Mouse (Mus musculus) spleen, postnatal 4 days (tissue): ENCODE measurements around the gene Coro7.
"Not testable (repeated sequence)": the region's sequence is repeated elsewhere in the genome, so short reads cannot be mapped to it uniquely, and the experiment has no call there.

Source experiments
- DNase-seq, 2 experiments: peaks; one replicate each; pipeline ENCODE4 v3.0.0; 2022; ENCODE audit warnings: low spot score in 2 of 2

Gene Coro7

DNA sequence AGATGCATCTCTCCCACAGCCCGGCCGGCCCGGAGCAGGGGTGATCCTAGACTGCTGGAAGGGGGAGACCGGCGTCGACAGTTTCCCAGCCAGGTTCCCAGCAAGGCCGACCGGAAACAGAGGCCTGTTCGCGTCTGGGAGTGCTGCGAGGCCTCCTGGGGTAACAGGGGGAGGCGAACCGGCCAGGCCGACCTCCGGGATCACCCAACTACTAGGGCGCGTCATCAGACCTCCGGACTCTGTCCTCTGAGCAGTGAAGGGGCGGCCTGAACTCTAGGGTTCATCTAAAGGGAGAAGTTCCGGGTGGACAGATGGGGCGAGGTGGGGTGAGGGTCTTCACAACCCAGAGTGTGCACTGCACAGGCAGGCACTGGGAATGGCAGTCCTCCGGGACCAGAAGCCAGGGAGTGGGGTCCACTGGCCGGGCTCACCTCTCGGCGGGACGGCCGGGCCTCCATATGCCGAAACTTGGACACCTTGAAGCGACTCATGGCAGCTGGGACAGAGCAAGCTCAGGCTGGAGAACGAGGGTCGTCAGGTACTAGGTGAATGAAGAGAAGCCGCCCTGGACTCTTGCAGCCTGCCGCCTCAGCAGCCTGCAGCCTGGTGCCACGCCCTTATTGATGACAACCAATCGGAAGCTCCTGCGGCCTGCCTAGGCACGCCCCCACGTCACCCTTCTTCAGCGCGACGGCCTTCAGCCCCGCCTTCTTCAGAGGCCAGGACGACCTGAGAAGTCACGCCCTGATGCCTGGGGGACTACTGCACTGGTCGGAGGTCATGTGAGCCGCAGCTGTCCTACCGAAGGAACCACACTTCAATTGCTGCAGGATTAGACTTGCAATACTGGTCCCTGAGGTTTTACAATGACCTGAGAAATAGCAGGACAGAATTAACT lies at the start of gene Coro7:
Gene Coro7, minus strand, starts transcription at position 657 of the 898 bp plus-strand sequence.
- DNase-seq: peak; percentile 94

DNA sequence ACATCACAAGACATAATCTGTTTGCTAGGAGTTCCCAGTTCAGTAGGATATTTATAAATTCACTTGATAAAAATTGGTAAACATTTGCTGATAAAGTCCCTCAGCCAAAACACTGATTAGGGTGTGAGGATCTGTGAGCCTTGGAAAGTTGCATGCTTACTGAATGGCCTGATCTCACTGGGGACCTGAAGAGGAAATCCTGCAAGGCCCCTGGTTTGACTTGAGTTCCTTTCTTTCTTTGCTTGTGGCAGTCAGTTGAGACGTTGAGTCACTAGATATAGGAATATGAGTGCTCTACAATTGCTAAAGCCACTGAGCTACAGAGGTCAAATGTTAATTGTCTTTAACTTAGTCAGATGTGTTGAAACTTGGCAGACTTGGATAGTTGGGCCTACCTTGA lies 48.4 kb upstream of the Coro7 start:
- no peak for DNase-seq

DNA sequence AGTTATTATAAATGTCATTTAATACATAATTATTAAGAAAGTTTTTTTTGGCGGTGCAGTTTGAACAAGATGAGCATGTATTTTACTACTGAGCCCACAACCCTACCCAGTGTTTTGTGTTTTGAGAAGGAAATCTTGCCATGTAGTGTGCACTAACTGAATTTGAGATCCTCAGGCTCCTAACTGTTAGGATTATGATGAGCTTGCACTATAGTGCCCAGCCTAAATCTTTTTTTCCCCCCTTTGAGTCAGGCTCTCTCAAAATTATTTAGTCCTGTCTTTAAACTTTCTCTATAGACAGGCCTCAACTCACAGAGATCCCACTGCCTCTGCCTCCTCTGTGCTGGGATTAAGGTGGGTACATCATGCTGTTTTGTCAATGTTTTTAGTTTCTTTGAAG lies 47.9 kb upstream of the Coro7 start:
- no peak for DNase-seq

DNA sequence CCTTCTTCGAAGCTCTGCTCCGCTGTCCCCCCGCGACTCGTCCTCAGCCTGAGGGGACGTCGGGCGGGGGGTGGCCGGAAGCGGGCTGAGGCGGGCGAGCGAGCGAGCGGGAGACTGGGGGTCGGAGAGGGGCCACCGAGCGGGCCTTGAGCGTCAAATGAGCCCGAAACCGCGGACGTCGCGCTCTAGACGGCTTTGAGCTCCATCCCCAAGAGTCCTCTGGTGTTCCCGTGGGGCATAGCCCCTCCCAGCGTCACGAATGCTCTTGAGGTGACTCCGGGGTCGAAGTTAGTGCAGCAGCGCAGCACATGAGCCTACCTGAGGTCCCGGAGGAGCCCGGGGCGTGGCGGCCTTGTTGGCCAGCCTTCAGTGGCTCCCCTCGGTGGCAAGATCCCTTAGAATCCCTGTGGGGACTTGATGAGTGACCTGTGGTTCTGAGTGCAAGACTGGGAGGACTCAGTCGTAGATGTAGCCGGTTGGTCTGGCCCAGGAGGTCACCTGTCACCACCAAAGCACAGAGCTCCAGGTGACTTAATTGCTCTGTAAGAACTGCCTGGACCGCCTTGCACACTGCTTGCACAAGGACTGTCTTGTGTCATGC lies 47.1 kb upstream of the Coro7 start:
- DNase-seq: peak in 1 of 2 experiments; percentile 47

DNA sequence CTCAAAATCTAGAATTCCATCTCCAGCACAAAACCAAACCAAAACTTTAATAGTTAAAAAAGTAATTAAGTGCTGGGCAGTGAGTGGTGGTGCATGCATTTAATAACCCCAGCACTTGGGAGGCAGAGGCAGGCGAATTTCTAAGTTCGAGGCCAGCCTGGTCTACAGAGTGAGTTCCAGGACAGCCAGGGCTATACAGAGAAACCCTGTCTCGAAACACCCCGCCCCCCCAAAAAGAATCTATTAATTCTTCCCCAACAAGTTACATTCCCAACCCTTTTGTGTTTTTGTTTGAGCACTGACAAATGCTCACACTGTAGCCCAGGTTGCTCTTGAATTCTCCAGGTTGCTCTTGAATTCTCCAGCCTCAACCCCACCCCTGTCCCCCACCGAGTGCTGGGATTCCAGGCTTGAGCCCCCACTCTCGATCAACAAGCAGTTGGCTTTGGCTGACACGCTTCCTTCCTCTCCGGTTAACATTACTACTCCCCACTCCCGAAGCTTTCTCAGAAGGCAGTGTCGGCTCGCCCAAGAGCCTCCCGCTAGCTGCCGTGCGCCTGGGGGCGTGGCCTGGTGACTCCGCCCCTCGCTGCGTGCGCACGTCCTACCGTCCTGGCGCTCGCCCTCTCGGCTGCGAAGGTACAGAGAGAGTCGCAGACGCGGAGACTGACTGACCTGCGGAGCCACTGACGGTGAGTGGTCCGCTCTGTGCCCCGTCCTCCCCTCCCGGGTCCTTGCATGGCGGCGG lies 46.4 kb upstream of the Coro7 start, which contains the start of gene Hmox2:
Gene Hmox2, plus strand, starts transcription at position 582 of the 748 bp plus-strand sequence.
- DNase-seq: peak; percentile 97 to 99

DNA sequence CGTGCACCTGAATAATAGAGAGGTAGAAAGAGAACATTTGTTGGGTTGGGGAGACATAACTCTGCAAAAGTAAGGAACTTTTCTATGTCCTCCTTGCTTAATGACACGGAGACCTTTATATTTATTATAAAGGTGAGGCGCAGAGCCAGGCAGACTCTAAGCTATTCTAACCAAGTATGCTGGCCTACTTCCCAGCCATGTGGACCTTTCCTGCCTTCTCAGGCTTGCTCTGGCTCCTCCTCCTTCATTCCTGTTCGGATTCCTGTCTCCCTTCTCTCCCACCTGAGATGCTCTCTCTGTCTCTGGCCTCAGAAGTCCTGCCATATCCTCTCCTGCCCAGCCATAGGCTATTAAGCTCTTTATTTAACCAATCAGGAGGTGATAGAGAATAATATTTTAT lies 45.7 kb upstream of the Coro7 start:
- no peak for DNase-seq

DNA sequence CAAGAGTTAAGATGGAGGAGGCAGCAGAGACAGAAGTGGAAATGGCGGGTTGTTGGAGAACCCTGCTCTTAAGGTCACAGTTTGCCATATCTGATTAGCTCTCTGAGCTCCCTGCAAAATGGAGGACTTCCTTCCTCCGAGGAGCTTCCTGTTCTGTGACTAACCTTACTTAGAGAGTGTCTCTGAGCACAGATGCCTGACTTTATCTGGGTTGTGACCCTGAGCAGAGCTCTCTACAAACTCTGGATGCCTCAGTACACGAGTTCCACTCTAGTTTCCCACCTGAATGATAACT lies 43.3 kb upstream of the Coro7 start:
- DNase-seq: no peak

DNA sequence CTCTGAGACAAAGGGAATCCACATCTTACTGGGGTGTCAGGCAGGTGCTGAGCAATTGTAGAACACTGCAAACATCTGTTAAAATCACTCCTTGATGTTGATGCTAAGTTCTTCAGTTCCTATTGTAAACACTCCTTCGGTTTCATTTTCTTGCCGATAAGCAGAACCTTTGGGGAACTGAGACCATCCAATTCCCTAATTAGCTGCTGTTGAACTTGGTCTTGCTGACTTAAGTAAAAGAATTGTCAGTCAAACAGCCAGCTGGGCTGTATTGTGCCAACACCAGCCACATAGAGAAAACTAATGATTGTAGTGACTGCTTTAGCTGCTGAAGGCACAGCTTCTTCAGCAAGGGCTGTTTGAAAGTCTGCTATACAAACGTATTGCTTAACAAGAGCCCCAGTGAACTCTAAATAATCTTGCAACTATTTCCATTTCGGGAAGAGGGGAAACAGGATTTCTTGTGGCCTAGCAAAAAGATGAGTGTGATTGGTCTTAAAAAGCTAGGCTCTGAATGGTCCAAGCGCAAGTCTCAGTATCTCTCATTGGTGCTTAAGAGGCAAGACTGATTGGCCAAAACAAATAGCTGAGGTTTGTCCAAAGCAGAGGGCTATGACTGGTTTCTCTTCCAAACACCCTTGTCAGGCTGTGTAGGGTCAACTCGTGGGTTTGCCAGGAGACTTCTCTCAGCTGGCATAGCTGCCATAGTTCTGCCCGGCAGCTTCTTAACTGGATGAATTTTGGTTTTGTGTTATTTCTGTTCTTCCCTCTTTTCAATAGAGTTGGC lies 42.7 kb upstream of the Coro7 start:
- DNase-seq: no peak

DNA sequence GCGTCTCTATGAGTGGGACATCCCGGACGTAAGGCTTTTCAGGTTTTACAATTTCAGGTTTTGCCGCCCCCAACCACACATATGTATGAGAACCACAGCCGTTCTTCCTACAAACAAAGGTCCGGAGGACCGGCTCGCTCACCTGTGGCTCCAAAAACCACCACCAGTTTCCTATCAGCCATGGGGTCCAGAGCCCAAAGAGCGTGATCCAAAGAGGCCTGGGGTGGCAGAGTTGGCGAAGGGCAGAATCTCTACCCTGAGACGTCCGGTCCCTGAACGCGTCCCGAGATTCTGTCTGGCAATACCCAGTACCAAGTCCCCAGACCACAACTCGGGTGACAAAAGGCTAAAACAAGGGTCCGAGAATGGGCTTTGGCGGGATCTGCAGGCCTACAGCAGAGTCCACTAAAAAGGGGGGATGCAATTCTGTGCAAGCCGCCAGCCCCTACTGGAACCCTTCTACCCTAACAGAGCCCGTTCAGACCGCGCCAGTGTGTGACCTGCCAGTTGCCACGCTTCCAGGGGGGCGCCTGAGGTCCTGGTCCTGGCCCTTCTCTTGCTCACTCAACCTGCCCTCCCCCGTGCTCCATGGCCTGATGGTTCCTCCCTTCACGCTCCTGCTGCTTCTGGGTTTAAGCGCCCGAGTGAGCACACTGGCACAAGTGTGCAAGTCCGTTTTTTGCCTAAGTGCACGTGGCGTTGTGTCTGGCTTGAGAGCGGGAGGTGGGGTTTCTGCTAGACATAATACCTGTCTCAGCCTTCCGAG lies 39.4 kb upstream of the Coro7 start, which contains the start of gene Nmral1:
Gene Nmral1, minus strand, starts transcription at position 604 of the 766 bp plus-strand sequence.
- DNase-seq: peak; percentile 73 to 87

DNA sequence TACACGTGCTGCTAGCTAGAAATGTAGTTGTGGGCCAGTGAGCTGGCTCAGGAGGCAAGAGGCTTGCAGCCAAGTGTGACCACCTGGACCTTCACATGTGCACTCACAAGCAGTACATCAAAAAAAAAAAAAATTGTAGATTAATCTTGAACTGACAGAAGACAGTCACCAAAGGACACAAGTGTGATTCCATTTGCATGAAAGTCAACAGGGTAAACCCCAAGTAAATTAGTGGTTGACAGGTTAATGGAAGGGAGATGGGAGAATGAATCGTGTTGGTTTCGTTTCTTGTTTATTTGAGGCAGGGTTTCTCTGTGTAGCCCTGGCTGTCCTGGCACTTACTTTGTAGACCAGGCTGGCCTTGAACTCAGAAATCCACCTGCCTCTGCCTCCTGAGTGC lies 38.3 kb upstream of the Coro7 start:
- DNase-seq: no peak

DNA sequence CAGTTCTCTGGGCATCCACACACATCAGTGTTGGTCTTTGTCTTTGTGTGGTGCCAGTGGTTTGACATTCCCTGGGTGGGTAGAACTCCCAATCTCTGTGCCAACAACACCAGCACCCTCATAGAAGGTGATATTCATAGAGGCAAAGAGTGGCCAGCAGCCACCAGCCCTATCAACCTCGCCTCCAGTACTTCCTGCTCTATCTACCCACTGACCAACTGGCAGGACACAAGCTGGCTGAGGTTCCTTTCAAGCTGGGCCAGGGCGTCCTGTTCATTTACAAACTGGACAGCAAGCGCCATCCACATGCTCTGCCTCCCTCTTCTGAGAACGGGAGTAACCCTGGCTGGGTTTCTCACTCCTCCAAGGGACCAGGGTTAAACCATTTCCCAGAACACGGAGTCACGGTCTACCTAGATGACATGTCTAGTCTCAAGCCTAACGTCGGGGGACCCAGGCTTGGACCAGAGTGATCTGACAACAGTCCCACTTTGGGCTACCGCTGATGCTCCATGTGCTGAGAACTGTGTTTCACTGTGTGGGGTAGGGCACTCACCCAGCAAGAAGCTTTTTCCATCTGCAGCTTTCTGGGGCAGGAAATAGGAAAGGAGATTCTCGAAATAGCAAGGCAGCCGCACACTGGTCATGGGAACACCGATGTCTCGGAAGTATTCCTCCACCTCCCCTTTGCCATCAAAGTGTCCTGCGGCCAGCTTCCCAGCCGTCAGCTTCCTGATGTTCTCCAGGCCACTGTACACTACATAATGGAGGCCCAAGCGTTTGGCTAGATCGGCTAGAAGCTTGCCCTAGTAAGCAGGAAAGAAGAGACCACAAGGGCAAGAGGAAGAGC lies 34.5 kb upstream of the Coro7 start:
- no peak for DNase-seq

DNA sequence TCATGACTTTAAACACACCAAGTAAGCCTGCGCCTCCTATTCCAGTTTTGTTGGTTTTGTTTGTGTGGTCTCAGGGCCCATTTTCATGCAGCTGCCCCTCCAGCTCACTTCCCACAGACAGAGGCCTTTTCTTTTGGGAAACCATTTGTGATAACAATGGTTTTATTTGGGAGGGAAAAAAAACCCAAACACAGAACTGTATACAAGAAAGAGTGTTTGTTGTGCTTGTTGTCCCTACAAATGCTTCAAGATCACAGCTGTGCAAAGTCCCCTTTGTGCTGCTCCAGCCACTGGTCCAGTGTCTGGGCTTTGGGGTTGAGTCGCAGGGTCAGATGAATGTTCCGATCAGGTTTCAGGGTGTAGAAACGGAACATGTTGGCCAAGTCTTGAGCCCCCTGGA lies 31.6 kb upstream of the Coro7 start:
- no peak for DNase-seq

DNA sequence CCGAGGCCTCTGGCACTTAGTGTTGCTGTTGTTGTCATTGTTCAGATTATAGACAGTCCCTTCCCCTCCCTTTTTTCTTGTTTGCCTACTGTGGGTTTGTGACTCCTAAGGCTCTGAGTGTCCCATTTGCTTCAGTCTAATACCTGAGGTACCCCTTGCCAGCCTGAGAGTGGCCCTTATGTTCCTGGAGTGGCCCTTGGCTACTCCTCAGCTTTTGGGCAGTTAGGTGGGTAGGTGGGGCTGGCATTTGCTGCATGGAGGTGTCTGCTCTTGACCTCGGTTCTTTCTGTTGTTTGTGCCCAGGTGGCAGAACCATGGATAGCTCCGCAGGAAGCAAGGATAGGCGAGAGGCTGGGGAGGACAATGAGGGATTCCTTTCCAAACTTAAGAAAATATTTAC lies 26.0 kb upstream of the Coro7 start:
- no peak for DNase-seq

DNA sequence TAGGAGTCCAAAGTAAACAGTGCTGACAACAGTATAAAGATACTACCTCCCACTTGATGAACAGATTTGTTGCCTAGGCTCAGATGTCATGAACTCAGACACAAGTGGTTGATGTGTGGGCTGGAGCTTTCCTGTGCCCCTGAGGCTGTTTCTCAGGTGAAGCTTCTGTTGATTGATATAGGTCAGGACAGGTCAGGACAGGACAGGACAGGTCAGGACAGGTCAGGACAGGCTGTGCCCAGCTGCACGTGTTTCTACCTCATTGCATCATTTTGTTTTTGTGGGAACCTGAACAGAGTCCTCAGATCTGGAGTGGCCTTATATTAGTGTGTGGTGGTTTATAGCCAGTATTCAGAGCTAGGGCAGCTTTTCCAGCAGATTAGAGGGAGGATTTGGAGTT lies 23.1 kb upstream of the Coro7 start:
- DNase-seq: no peak

DNA sequence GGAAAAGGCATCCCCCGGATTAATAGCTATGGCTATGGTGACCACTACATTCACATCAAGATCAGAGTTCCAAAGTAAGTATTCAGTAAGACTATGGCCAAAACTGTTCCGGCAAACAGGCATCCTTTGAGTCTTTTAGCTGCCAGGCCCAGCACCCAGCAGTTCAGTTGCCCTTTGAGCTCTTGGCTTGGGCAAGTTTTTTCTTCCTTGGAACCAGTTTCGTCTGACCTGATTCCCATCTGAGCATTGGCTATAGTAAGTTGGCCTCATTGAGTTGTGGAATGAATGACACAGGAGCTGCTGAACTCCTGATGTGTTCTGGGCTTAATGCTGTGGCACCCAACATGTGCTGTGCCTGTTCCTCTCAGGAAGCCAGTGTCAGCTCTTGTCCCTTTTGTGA lies 21.6 kb upstream of the Coro7 start:
- DNase-seq: no peak

DNA sequence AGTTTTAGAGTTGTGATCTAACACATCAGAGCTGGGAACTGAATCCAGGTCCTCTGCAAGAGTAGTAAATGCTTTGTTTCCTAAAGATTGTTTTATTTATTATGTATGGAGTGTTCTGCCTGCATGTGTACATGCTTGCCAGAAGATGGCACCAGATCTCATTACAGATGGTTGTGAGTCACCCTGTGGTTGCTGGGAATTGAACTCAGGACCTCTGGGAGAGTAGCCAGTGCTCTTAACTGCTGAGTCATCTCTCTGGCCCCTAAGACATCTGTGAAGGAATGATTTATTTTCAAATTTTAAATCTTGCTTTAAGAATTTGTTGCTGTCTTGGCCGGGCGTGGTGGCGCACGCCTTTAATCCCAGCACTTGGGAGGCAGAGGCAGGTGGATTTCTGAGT lies 9.8 kb upstream of the Coro7 start:
- not testable (repeated sequence) for DNase-seq

DNA sequence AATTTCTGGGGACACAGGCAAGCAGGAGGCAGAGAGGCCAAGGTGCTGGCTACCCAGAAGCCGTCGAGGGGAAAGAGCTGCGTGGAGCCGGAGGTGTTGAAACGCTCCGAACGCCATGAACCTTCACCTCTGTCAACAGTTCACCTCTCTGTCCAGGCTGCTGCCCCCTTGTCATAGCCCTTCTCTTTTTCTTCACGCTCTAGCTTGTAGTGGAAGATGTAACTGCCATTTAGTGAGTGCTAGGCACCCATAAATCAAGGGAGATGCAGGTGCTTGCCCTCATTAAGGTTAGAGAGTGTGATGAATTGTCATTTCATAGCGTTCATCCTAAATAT lies 4.8 kb upstream of the Coro7 start:
- DNase-seq: no peak

DNA sequence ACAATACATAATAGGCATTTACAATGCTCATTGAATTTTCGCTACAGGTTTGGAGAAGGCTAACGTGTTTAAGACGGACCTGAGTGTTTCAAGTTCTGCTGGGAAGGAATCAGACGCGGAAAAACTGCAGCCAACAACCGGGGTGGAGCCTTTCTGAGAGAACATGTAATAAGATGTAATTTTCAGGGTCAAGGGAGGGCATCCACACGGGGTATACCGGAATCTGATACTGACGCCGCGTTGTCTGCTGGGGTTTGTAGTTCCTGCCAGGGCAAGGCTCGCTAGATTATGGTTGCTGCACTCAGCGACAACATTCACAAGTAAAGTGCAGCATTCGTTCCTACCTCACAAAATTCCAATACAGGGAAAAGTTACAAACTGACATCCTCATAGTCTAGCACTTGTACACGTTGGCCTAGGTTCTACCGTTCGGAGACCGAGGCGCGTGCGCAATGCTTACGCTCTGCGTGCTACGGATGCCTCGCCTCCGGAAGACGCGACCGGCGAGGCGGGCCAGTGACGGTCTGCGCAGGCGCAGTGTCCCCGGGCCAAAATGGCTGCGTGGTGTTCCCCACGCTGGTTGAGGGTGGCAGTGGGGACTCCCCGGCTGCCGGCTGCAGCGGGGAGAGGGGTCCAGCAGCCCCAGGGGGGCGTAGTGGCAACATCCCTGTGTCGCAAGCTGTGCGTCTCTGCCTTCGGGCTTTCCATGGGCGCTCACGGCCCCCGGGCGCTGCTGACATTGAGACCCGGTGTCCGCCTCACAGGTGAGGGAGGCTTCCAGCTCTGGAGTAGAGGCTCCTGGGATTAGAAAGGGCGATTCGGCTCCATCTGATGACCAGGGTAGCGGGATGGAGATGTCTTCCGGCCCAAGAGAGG lies 4.2 kb upstream of the Coro7 start:
- peak; percentile 98 to 100 for DNase-seq

DNA sequence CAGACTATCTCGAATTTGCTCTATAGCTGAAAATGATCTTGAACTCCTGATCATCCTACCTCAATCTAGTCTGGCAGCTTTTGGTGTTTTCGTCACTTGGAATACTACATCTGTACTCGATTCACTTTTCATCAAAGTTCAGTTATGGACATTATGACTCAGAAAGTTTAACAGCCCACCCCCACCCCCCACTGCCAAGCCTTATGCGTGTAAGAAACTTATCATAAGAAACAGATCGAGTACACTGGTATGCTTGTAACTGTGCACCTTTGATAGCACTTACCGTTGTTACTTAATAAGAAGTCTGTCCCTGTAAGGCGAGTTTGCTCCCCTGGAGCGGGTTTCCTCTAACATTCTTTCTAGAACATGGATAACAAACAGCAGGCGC lies 3.6 kb upstream of the Coro7 start:
- no peak for DNase-seq
